Mouse (Mus musculus): ENCODE results near the gene S1pr3.

GRCm38 (mm10) chr13:51368346-51368745 lies 40.1 kb upstream of the S1pr3 start:
- TF ChIP-seq CTCF (IDR thresholded peaks at IDR 0.05; ENCODE audit: low read depth) (no peak), EP300 (optimal IDR thresholded peaks at IDR 0.05) (no peak)

Measured in stomach, postnatal 0 days (tissue).